ENCODE assay signal across 8 mouse cellular contexts in the genomic region with DNA sequence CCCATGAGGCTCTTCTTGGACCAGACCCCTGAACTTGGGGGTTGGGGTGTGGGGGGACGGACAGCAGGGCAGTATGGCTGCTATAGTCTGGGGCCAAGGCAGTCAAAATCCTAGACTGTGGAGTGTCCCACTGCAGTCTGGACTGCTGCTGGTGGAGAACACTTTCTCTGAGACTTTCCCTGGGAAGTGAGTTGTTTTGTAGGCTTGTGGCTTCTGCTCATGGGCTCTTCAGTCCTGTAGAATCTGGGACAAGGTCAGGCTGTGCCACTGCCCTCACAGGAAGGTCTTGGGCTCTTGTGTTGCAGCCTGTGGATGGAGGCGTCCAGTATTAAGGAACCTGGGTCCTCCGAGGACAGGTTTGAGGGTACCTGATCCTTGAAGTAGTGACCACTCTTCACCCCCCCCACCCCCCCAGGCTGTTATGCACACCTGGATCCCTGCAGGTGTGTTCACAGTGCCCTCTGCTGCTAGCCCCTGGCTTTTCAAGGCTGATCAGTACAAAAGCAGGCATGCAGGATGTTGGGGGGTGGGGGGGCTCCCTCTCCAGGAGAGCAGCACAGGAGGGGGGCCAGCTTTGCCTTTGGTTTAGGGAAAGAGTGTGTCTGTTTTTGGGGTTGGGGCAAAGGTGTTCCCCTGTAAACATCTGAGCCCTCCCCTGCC. TPM values are rescaled to one million over a fixed set of nuclear protein-coding genes. Genes with fewer than 3 reads are reported as not detected.
A peak's percentile ranks its signal among the peaks of the same experiment; 100 is the strongest.
DNase-seq lines count a peak whose midpoint lies in the region; ATAC-seq lines count a peak whose summit lies in the region.

No protein-coding gene starts in this region.

- H3K4me2 ChIP-seq in kidney, embryonic 14.5 days (replicated peaks; ENCODE audit: low read depth, low read length), result peak overlapping the region; percentile 85
- H3K4me2 ChIP-seq in embryonic facial prominence, embryonic 15.5 days (replicated peaks), result peak overlapping the region; percentile 69
- H3K4me2 ChIP-seq in kidney, embryonic 16.5 days (replicated peaks; ENCODE audit: low read depth, low read length), result peak overlapping the region; percentile 68
- peak overlapping the region; percentile 88 for H3K4me2 ChIP-seq in neural tube, embryonic 12.5 days (replicated peaks)

- H3K9me3 ChIP-seq in kidney, embryonic 14.5 days (ENCODE audit: control insufficient read depth, low read length), result no peaks in the 10 kb centered on the region
- no peaks in the 10 kb centered on the region for H3K9me3 ChIP-seq in embryonic facial prominence, embryonic 15.5 days (replicated peaks)
- no peaks in the 10 kb centered on the region for H3K9me3 ChIP-seq in kidney, embryonic 16.5 days (ENCODE audit: low read length)
- H3K9me3 ChIP-seq in neural tube, embryonic 12.5 days, result no peaks in the 10 kb centered on the region

- H3K27ac ChIP-seq in kidney, embryonic 14.5 days (ENCODE audit: low read depth, low read length), result no peak overlapping the region; the same call in 1 of the 2 replicates
- no peak overlapping the region for H3K27ac ChIP-seq in embryonic facial prominence, embryonic 15.5 days (replicated peaks)
- peak overlapping the region; percentile 95 for H3K27ac ChIP-seq in kidney, embryonic 16.5 days (ENCODE audit: low read length)
- H3K27ac ChIP-seq in neural tube, embryonic 12.5 days, result 0 out of 2 replicates have a peak overlapping the region, but pooled peaks have one; percentile 20

- DNase-seq in kidney, adult 8-10 months, result no peak
- no peak for DNase-seq in urinary bladder, postnatal 14 days (ENCODE audit: low spot score)
- no peak for DNase-seq in spleen, postnatal 36 days (ENCODE audit: low spot score in 2 of 2)
- DNase-seq in layer of hippocampus, adult 8-10 months (ENCODE audit: low spot score in 2 of 2), result no peak

- H3K9ac ChIP-seq in kidney, embryonic 14.5 days (ENCODE audit: low read depth, low read length), result peak overlapping the region; percentile 97; the same call in 1 of the 2 replicates
- no peak overlapping the region for H3K9ac ChIP-seq in embryonic facial prominence, embryonic 15.5 days
- H3K9ac ChIP-seq in kidney, embryonic 16.5 days (replicated peaks; ENCODE audit: low read length), result peak overlapping the region; percentile 97
- peak overlapping the region; percentile 96 for H3K9ac ChIP-seq in neural tube, embryonic 12.5 days

- ATAC-seq in kidney, embryonic 14.5 days (ENCODE audit: low FRiP score, low TSS enrichment), result no peak
- no peak for ATAC-seq in embryonic facial prominence, embryonic 15.5 days (ENCODE audit: insufficient number of reproducible peaks, low FRiP score, low TSS enrichment, low read depth)
- ATAC-seq in kidney, embryonic 16.5 days (ENCODE audit: low FRiP score, low TSS enrichment), result no peak
- ATAC-seq in neural tube, embryonic 12.5 days (ENCODE audit: low FRiP score, low read depth), result no peak

- WGBS in kidney, embryonic 14.5 days, result 59% methylated on average over 3 of the region's 3 CpGs
- 66% methylated on average over 3 of the region's 3 CpGs for WGBS in embryonic facial prominence, embryonic 15.5 days
- 57% methylated on average over 3 of the region's 3 CpGs for WGBS in kidney, embryonic 16.5 days
- WGBS in neural tube, embryonic 12.5 days, result 79% methylated on average over 3 of the region's 3 CpGs

- peaks cover 16% of the 10 kb centered on the region; the same call in 1 of the 2 replicates for H3K36me3 ChIP-seq in kidney, embryonic 14.5 days (ENCODE audit: control insufficient read depth, insufficient read depth, low read length)
- peaks cover 10% of the 10 kb centered on the region; the same call in 1 of the 2 replicates for H3K36me3 ChIP-seq in embryonic facial prominence, embryonic 15.5 days
- H3K36me3 ChIP-seq in kidney, embryonic 16.5 days (ENCODE audit: insufficient read depth, low read length), result peaks cover 13% of the 10 kb centered on the region; the same call in 1 of the 2 replicates
- peaks cover 11% of the 10 kb centered on the region; the same call in 1 of the 2 replicates for H3K36me3 ChIP-seq in neural tube, embryonic 12.5 days

- peaks cover 40% of the 10 kb centered on the region for H3K4me1 ChIP-seq in kidney, embryonic 14.5 days (ENCODE audit: control insufficient read depth, insufficient read depth, low read length)
- peaks cover 64% of the 10 kb centered on the region for H3K4me1 ChIP-seq in embryonic facial prominence, embryonic 15.5 days
- H3K4me1 ChIP-seq in kidney, embryonic 16.5 days (ENCODE audit: insufficient read depth, low read length), result peaks cover 58% of the 10 kb centered on the region
- peaks cover 40% of the 10 kb centered on the region for H3K4me1 ChIP-seq in neural tube, embryonic 12.5 days

- no peaks in the 10 kb centered on the region for H3K27me3 ChIP-seq in kidney, embryonic 14.5 days (ENCODE audit: control insufficient read depth, insufficient read depth, low read length)
- no peaks in the 10 kb centered on the region for H3K27me3 ChIP-seq in embryonic facial prominence, embryonic 15.5 days
- H3K27me3 ChIP-seq in kidney, embryonic 16.5 days (ENCODE audit: insufficient read depth, low read length), result no peaks in the 10 kb centered on the region
- no peaks in the 10 kb centered on the region for H3K27me3 ChIP-seq in neural tube, embryonic 12.5 days (replicated peaks)

- peak overlapping the region; percentile 100 for H3K4me3 ChIP-seq in kidney, embryonic 14.5 days (ENCODE audit: low read length)
- peak overlapping the region; percentile 97; the same call in 1 of the 2 replicates for H3K4me3 ChIP-seq in embryonic facial prominence, embryonic 15.5 days (replicated peaks)
- H3K4me3 ChIP-seq in kidney, embryonic 16.5 days (ENCODE audit: low read length), result peak overlapping the region; percentile 91
- peak overlapping the region; percentile 99 for H3K4me3 ChIP-seq in neural tube, embryonic 12.5 days

RNA-seq across cellular contexts. Expression of a gene that starts 13.3 kb away (rescaled TPM):
- 136 and 148 TPM in 2 replicates for polyA plus RNA-seq in kidney, embryonic 14.5 days (2014; fragmentation: Nextera tagmentation; extraction: Ambion mirVana)
- polyA plus RNA-seq in embryonic facial prominence, embryonic 15.5 days (2015; fragmentation: Nextera tagmentation; extraction: Ambion mirVana), result 112 and 118 TPM in 2 replicates
- 112 and 118 TPM in 2 replicates for polyA plus RNA-seq in kidney, embryonic 16.5 days (2015; fragmentation: Nextera tagmentation; extraction: Ambion mirVana)
- polyA plus RNA-seq in neural tube, embryonic 12.5 days (2016; fragmentation: Nextera tagmentation; extraction: Ambion mirVana), result 147 and 148 TPM in 2 replicates
- total RNA-seq in layer of hippocampus, adult 8-10 months (2022), result 10 to 100 TPM; 55.7 to 78.1 (median 67.5) TPM

RNA-seq across cellular contexts. Expression of a gene that starts 34.2 kb away (rescaled TPM):
- polyA plus RNA-seq in kidney, embryonic 14.5 days (2014; fragmentation: Nextera tagmentation; extraction: Ambion mirVana), result 13.9 and 16.4 TPM in 2 replicates
- polyA plus RNA-seq in embryonic facial prominence, embryonic 15.5 days (2015; fragmentation: Nextera tagmentation; extraction: Ambion mirVana), result 25.9 and 26.1 TPM in 2 replicates
- 24.3 and 26.0 TPM in 2 replicates for polyA plus RNA-seq in kidney, embryonic 16.5 days (2015; fragmentation: Nextera tagmentation; extraction: Ambion mirVana)
- polyA plus RNA-seq in neural tube, embryonic 12.5 days (2016; fragmentation: Nextera tagmentation; extraction: Ambion mirVana), result 35.5 and 36.4 TPM in 2 replicates
- total RNA-seq in layer of hippocampus, adult 8-10 months (2022), result 100 to 1,000 TPM; 103 to 120 (median 109) TPM

Comparison
In these comparisons a context has a peak if more than half of its experiments do, and no peak if none do; other contexts are left out.
1. H3K27ac ChIP-seq: peak in kidney, embryonic 16.5 days (single experiment) and neural tube, embryonic 12.5 days (single experiment); none in kidney, embryonic 14.5 days (single experiment) and embryonic facial prominence, embryonic 15.5 days (single experiment).
2. Peak in every context shown above with its lines, with median percentiles within 50 percentile points of each other: H3K4me2 ChIP-seq and H3K4me3 ChIP-seq.